Comparison of ENCODE assay signal across 22 mouse cellular contexts in the genomic region with DNA sequence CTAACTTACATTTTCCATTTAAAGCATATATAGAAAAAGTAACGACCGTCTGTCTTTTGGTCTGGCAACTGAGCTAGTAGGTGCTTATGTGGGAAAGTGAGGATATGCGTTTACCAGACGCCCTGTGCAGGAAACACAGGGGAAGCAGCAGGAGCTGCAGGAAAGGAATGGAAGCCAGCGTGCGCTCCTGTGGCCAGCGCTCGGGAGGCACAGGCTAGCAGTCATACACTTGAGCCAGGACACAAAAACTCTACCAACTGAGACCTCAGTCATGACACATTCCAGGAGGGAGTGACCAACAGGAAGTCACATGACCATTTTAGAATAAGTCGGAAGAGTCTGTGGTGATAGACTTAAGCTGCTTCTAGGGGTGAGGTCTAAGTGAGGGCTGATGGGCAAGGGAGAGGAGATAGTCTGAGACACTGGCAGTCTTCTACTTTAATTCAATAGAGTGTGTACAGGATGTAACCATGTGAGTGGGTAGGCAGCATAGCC.
"Had no signal": no experiment of that assay in that cellular context is flagged by ENCODE, and none has a peak within 500 bp of the region (broad histone marks: within the 10 kb centered on the region; RNA-seq: fewer than 3 reads in every experiment).

No protein-coding gene starts in this region.

- DNase-seq: kidney, adult 11 months; kidney, adult 8-10 months; kidney, postnatal 10 days; left cerebral cortex, postnatal 4 days; liver, embryonic 13.5 days; lung, adult 2 months; lung, postnatal 14 days; lung, postnatal 4 days; retina, postnatal 1 day; right cerebral cortex, postnatal 25 days; spleen, adult 18-20 months; thymus, postnatal 25 days had no signal

- ATAC-seq: midbrain, embryonic 13.5 days; midbrain, embryonic 16.5 days had no signal

- H3K9me3 ChIP-seq: kidney, embryonic 15.5 days; limb, embryonic 15.5 days; liver, embryonic 13.5 days; midbrain, embryonic 13.5 days; neural tube, embryonic 13.5 days; stomach, embryonic 15.5 days had no signal

- H3K27ac ChIP-seq: kidney, embryonic 15.5 days; layer of hippocampus, adult 2 months; limb, embryonic 12.5 days; limb, embryonic 15.5 days; liver, embryonic 13.5 days; midbrain, embryonic 10.5 days; midbrain, embryonic 13.5 days; neural tube, embryonic 13.5 days; stomach, embryonic 15.5 days had no signal

- H3K27me3 ChIP-seq: kidney, embryonic 15.5 days; limb, embryonic 12.5 days; limb, embryonic 15.5 days; liver, embryonic 13.5 days; midbrain, embryonic 13.5 days; neural tube, embryonic 13.5 days; stomach, embryonic 15.5 days had no signal

- H3K4me1 ChIP-seq: kidney, embryonic 15.5 days; limb, embryonic 12.5 days; limb, embryonic 15.5 days; midbrain, embryonic 10.5 days; midbrain, embryonic 13.5 days; neural tube, embryonic 13.5 days; stomach, embryonic 15.5 days had no signal

- H3K4me3 ChIP-seq: kidney, embryonic 15.5 days; layer of hippocampus, adult 2 months; limb, embryonic 12.5 days; limb, embryonic 15.5 days; liver, embryonic 13.5 days; midbrain, embryonic 10.5 days; midbrain, embryonic 13.5 days; myocyte; neural tube, embryonic 13.5 days; stomach, embryonic 15.5 days had no signal

- H3K4me2 ChIP-seq: kidney, embryonic 15.5 days; limb, embryonic 12.5 days; limb, embryonic 15.5 days; liver, embryonic 13.5 days; midbrain, embryonic 13.5 days; neural tube, embryonic 13.5 days; stomach, embryonic 15.5 days had no signal

- H3K9ac ChIP-seq: kidney, embryonic 15.5 days; limb, embryonic 12.5 days; limb, embryonic 15.5 days; liver, embryonic 13.5 days; midbrain, embryonic 13.5 days; neural tube, embryonic 13.5 days; stomach, embryonic 15.5 days had no signal
